Mouse (Mus musculus): ENCODE measurements around the gene Olfr806.

The Olfr806 gene

DNA sequence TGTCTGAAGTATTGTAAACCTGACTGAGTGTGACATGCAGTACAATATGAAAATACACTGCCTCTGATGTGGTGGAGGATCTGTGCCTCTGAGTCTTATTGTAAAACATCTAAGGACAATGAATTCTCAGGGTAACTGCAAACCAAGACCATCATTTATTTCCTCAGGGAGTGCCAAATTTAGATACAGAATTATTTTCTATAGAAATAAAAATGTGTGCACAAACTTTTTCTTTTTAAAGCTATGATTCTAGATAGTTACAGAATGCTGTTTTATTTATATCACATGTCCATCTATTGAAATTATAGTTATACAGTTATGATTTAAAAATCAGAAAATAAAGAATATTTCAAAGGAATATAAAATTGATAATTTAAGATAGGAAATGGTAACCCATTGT, at the start of gene Olfr806:
Gene Olfr806 (minus strand): TSS at position 101 of the 400 bp plus-strand sequence.
- in situ Hi-C loops (cut with MboI, MseI), result no loop called here

DNA sequence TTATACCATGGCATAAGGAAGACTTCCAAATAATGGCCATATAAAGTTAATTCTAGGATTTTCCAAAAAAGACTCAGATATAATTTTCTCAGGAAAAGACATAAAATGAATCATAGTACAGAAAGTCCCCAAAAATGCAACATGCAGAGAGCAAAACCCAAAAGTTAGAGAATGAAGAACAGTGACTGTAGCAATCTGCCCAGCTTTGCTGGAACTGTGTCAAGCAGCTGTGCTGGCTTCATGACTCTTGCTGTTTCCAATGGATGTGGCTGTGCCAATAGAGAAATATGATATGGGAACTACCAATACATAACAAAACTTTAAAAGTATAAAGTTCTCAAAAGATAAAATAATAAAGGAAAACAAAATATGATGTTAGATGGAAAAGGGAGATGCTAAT, 36.4 kb upstream of the Olfr806 start:
- in situ Hi-C loops (cut with MboI, MseI), result no loop called here

DNA sequence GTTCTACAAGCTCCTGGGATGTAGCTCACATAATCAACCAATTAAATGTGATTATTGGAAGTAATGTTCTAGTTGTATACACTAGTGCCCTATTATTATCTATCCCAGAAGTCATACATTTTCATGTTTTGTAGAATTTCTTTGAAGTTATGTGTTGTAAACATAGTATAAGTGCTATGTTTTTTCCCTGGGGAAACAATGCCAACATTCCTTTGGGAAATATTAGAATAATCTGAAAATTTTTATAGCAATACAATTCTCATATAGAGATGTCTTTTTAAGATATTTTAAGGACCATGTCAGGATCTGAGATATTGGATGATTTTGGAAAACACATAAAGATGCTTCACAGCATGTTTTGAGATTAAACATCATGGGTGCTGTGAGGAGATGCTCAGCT, 32.6 kb upstream of the Olfr806 start, which contains the start of gene Olfr809:
Gene Olfr809 (plus strand): TSS at position 301 of the 400 bp plus-strand sequence.
- in situ Hi-C loops (cut with MboI, MseI), result no loop called here

DNA sequence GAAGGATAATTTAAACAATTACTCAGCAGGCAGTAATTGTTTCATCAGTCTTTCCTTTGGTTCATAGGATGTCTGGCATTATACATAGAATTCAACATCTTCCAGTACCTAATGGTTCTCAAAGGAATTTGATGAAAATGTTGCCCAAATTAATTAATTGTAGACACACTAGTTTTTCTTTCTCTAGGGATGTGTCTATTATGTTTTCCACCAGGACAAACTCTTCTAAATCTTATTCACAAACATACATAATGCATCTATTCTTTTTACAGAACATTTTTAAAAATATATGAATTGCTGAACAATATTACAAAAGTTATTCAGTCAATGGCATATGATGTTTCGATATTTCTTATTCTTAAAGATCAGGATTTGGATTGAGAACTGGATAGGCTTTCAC, 23.5 kb upstream of the Olfr806 start, which contains the start of gene Olfr808:
Gene Olfr808 (plus strand): TSS at position 301 of the 400 bp plus-strand sequence.
- in situ Hi-C loops (cut with MboI, MseI), result no loop called here

DNA sequence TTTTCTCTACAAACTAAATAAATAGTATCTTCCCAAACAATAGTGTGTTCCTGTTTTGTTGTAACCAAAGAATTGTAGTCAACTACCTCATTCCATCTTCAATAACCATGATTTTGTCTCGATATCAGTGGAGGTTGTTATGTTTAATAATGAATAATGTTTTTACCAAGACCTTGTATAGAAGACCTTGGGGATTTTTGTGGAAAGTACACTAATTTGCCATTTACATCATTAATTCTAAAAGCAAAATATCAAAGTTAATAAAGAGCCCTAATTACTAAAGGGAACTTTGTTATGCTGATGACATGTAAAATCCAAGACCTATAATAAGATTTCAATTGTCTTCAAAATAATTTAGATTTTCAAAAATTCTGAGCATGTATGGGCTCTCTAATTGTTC, 16.0 kb upstream of the Olfr806 start, which contains the start of gene Olfr807:
Gene Olfr807 (minus strand): TSS at position 101 of the 400 bp plus-strand sequence.
- in situ Hi-C loops (cut with MboI, MseI), result no loop called here

DNA sequence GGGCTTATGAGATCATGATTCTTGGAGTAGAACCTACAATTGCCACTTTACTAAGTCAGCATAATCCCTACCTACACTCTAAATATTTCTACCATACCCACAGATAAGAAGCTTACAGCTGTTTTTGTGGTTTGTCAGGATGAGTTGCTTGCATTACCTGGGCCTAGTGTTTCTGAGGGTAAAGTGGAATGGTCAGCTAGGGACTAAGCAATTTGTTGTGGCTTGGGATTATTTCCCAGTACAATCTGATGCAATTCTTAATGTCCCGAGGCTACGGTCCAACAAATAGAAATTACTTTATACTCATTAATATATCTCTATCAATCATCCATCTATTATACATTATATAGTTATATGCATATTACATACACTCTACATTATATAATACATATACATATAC, 12.4 kb downstream of the Olfr806 start, which contains the start of gene Olfr805:
Gene Olfr805 (minus strand): TSS at position 101 of the 400 bp plus-strand sequence.
- in situ Hi-C loops (cut with MboI, MseI), result no loop called here

DNA sequence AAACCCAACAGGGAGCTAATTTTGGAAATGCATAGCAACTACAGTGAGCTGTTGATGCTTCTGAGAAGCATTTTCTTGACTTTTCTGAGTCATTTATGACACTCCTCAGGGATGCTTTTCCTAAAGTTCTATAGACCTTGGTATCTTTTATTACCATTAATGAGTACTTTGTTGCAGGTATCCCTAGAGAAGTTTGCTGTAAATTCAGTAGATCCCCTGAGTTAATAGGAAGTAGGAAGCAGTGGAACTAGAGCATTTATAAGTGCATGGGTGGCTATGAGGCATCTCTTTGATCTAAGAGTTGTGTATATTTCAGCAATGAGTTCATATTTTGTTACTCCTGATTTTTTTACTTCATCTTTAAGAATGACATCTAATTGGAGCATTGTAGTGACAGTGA, 38.8 kb downstream of the Olfr806 start, which contains the start of gene Olfr804:
Gene Olfr804 (plus strand): TSS at position 301 of the 400 bp plus-strand sequence.
- in situ Hi-C loops (cut with MboI, MseI), result no loop called here

DNA sequence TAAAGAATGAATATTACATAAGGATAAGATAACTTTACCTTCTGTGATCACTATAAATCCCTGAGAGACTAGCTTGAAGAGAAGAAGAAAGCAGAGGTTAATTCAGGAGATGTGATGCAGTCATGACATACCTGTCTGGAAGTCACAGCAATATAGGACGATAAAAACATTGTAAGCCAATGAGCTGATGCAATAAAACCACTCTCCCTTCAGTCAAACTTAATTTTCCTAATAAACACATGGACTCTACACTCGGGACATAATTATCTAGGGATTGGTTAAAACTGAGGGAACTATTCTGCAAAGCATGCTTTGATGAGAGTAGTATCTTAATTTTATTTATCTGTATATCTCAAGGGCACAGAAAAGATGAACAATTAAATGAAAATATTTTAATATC, 47.5 kb downstream of the Olfr806 start, which contains the start of gene Olfr803:
Gene Olfr803 (minus strand): TSS at position 101 of the 400 bp plus-strand sequence.
- in situ Hi-C loops (cut with MboI, MseI), result no loop called here

DNA sequence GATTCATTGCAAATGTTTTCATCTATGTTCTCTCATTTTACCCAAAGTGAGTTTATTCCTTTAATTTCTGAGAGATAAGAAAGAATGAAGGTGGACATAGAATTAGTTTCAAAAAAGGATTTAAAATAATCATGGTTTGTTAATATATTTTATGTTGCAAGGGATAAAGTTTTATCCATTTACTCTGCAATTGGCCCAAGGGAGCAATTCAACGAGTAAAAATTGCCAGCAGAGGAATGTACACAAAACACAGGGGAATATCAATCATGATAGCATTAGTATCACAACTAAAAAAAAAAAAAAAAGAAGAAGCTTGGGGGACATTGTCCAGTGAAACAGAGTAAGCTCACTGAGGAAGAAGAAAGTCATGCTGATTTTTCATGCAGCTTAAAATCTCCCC, 53.7 kb downstream of the Olfr806 start, which contains the start of gene Olfr802:
Gene Olfr802 (minus strand): TSS at position 101 of the 400 bp plus-strand sequence.
- in situ Hi-C loops (cut with MboI, MseI), result no loop called here
